Mouse (Mus musculus) embryonic fibroblast, embryonic 13.5 days (primary cell): ENCODE measurements around the gene D930048N14Rik.
A peak's percentile ranks its signal among the peaks of the same experiment; 100 is the strongest.

Experiments used
- CTCF ChIP-seq: IDR thresholded peaks from 2 replicates; pipeline ENCODE4 v1.5.1; 2011; ENCODE audit warnings: mild to moderate bottlenecking, control low read depth, low read length, moderate library complexity, borderline replicate concordance; ENCODE audit not compliant: insufficient read depth
- POLR2A ChIP-seq: IDR thresholded peaks from 2 replicates; pipeline ENCODE4 v1.6.1; 2011; ENCODE audit warnings: low read depth, mild to moderate bottlenecking, control low read depth, low read length, moderate library complexity

DNA sequence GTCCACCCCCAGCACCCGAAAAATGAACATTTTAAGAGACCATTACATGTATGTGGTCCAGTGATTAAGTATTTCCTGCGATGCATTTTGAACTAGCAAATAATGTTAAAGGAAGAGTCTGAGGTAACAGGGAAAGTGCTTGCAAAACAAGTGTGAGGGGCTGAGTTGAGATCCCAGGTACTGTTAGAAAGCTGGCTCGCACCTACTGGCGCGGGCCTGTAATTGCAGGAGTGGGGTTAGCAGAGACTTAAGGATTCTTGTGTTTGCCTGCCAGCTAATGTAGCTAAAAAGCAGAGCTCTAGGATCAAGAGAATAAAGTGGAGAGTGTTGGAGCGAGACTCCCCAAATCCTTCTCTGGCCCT lies 14.4 kb upstream of the D930048N14Rik start:
- 0 out of 2 replicates have a peak, but pooled peaks have one; percentile 12 for TF ChIP-seq CTCF
- TF ChIP-seq POLR2A = 0 out of 2 replicates have a peak, but pooled peaks have one; percentile 34
